Mouse (Mus musculus): Measurements from ENCODE around the gene Gm13691.
"Not testable (repeated sequence)": the region's sequence is repeated elsewhere in the genome, so short reads cannot be mapped to it uniquely, and the experiment has no call there.

Gm13691 gene

GRCm38 (mm10) chr2:84035997-84036396 lies 45.6 kb downstream of the Gm13691 start:
- no peak for DNase-seq (ENCODE audit: low spot score)

GRCm38 (mm10) chr2:84037304-84037703 lies 47.0 kb downstream of the Gm13691 start:
- DNase-seq (ENCODE audit: low spot score): no peak

- DNase-seq (ENCODE audit: low spot score): not testable (repeated sequence)
Observed at GRCm38 (mm10) chr2:84037943-84038342, 47.6 kb downstream of the Gm13691 start.

- DNase-seq (ENCODE audit: low spot score): no peak
Observed at GRCm38 (mm10) chr2:84039277-84039676, 48.9 kb downstream of the Gm13691 start.

All from testis, postnatal 14 days (tissue).